Mouse (Mus musculus) left cerebral cortex, postnatal 14 days (tissue): ENCODE measurements around the gene Gstm5. TPM values are rescaled to one million over a fixed set of nuclear protein-coding genes. Genes with fewer than 3 reads are reported as not detected.
"Not testable (repeated sequence)": the region's sequence is repeated elsewhere in the genome, so short reads cannot be mapped to it uniquely, and the experiment has no call there.

Experiments
- DNase-seq, 2 experiments: peaks; one replicate each; pipeline ENCODE4 v3.0.0; 2021 to 2022; ENCODE audit warnings: low spot score in 2 of 2, mixed read lengths in 1 of 2
- intact Hi-C: fragments of 180-260 bp; cut with DNase I; formaldehyde crosslinking; loops from one replicate; pipeline ENCODE4 v1.15.1; 2025
- long read RNA-seq, 2 experiments: library from polyadenylated mRNA; stranded (forward); transcript quantifications; one replicate each; pipeline ENCODE4 v2.0.0; 2021
- total RNA-seq, 2 experiments: library from RNA; stranded (reverse); gene quantifications; 2 replicates each; pipeline ENCODE4 v1.2.3; 2021

The Gstm5 gene
- total RNA-seq: 100 to 1,000 TPM; 182 to 200 TPM
- long read RNA-seq, experiment 1, transcript Gstm5-201 (8 exons, 945 nt): major isoform, 90 of 107 reads
- long read RNA-seq, experiment 1, transcript Gstm5-204 (7 exons, 810 nt): minor isoform, 5 of 107 reads
- long read RNA-seq, experiment 1, partial matches to known transcripts: 4 of 107 reads
- long read RNA-seq, experiment 1, other reads (novel, unspliced or antisense): 7 of 107 reads
- long read RNA-seq, experiment 2, transcript Gstm5-201 (8 exons, 945 nt): major isoform, 59 of 67 reads
- long read RNA-seq, experiment 2, partial matches to known transcripts: 2 of 67 reads
- long read RNA-seq, experiment 2, other reads (novel, unspliced or antisense): 2 of 67 reads

GRCm38 (mm10) chr3:107895720-107896569, at the start of gene Gstm5:
Gstm5 (plus strand) TSS chr3:107895821.
- DNase-seq: peak; percentile 86 to 87
- intact Hi-C loops: no loop called here

GRCm38 (mm10) chr3:107846175-107846574, 49.4 kb upstream of the Gstm5 start:
- DNase-seq: no peak
- intact Hi-C loops: no loop called here

GRCm38 (mm10) chr3:107846835-107847234, 48.8 kb upstream of the Gstm5 start:
- DNase-seq: no peak
- intact Hi-C loops: no loop called here

GRCm38 (mm10) chr3:107848126-107848525, 47.5 kb upstream of the Gstm5 start:
- DNase-seq: no peak
- intact Hi-C loops: no loop called here

GRCm38 (mm10) chr3:107849000-107849692, 46.5 kb upstream of the Gstm5 start:
- intact Hi-C loops: no loop called here
- no peak for DNase-seq

GRCm38 (mm10) chr3:107849693-107850031, 46.0 kb upstream of the Gstm5 start:
- intact Hi-C loops: no loop called here

GRCm38 (mm10) chr3:107850418-107851031, 45.1 kb upstream of the Gstm5 start:
- no peak for DNase-seq
- intact Hi-C loops: no loop called here

More at GRCm38 (mm10) chr3:107849693-107850031, 46.0 kb upstream of the Gstm5 start:
- DNase-seq: no peak

GRCm38 (mm10) chr3:107852786-107853185, 42.8 kb upstream of the Gstm5 start:
- no peak for DNase-seq
- intact Hi-C loops: no loop called here

GRCm38 (mm10) chr3:107853232-107854181, 42.1 kb upstream of the Gstm5 start:
- intact Hi-C loops: no loop called here
- DNase-seq: peak in 1 of 2 experiments; percentile 64

- no peak for DNase-seq
- intact Hi-C loops: no loop called here
Observed at GRCm38 (mm10) chr3:107855368-107855767, 40.3 kb upstream of the Gstm5 start.

- intact Hi-C loops: no loop called here
Observed at GRCm38 (mm10) chr3:107857646-107858045, 38.0 kb upstream of the Gstm5 start.

GRCm38 (mm10) chr3:107861483-107861882, 34.1 kb upstream of the Gstm5 start:
- DNase-seq: not testable (repeated sequence)
- intact Hi-C loops: loop anchor here (5.0 to 10.0 kb wide), 2 partner anchors 104 to 283 kb away; partner anchors contain the start of gene Gnai3

More at GRCm38 (mm10) chr3:107857646-107858045, 38.0 kb upstream of the Gstm5 start:
- no peak for DNase-seq

- intact Hi-C loops: loop anchor here (5.0 to 10.0 kb wide), 2 partner anchors 105 to 282 kb away; partner anchors contain the start of gene Gnai3
- DNase-seq: no peak
Observed at GRCm38 (mm10) chr3:107862471-107862870, 33.1 kb upstream of the Gstm5 start.

GRCm38 (mm10) chr3:107863471-107863870, 32.1 kb upstream of the Gstm5 start:
- intact Hi-C loops: loop anchor here (5.0 to 10.0 kb wide), 2 partner anchors 106 to 281 kb away; partner anchors contain the start of gene Gnai3
- no peak for DNase-seq

GRCm38 (mm10) chr3:107863898-107864603, 31.6 kb upstream of the Gstm5 start:
- DNase-seq: peak; percentile 96
- intact Hi-C loops: loop anchor here (5.0 to 10.0 kb wide), 2 partner anchors 107 to 281 kb away; partner anchors contain the start of gene Gnai3

- DNase-seq: peak in 1 of 2 experiments; percentile 53
- intact Hi-C loops: loop anchor here (1.0 to 10.0 kb wide), 4 partner anchors 152 to 279 kb away; partner anchors contain the start of genes Ahcyl1, Gnai3 and Gstm1
Observed at GRCm38 (mm10) chr3:107865364-107866091, 30.1 kb upstream of the Gstm5 start.

GRCm38 (mm10) chr3:107867086-107867485, 28.5 kb upstream of the Gstm5 start:
- intact Hi-C loops: loop anchor here (1.0 to 10.0 kb wide), 4 partner anchors 51 to 278 kb away; partner anchors contain the start of genes Gnai3 and Gstm1
- DNase-seq: peak; percentile 94 to 95
